Mouse (Mus musculus) gastrocnemius, postnatal 36 days (tissue): ENCODE measurements at regions not wholly inside any gene's neighbourhood (a gene's known extent, or its start where the extent isn't known, plus 50 kb on each side); places are given as distances from the start of the nearest gene placed in this dataset.

Experiments
- DNase-seq, 2 experiments: peaks; one replicate each; pipeline ENCODE4 v3.0.0; 2022
- intact Hi-C: fragments of 180-260 bp; cut with DNase I; formaldehyde crosslinking; loops from one replicate; pipeline ENCODE4 v1.15.1; 2025

- DNase-seq, result no peak
- intact Hi-C loops, result no loop called here
Measured at GRCm38 (mm10) chr1:179906115-179906514, 54.2 kb upstream of the Cdc42bpa start.

DNA sequence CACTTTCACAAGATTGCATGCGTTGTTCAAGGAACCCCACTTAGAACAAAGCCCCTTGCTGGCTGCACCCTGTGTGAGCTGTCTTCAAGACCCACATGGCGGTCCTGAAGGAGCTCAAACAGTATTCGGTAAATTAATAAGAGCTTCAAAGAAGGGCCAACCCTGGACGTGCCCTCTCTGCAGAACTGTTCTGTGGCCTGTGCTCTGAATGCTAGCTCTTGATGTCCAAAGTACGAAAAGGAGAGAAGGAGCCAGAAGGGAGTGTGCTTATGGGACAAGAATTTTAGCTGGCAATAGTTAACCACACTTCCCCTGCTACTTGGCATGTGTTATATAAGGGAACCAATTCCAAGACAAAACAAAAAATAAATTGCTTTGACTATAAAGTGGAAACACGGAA, 67.6 kb upstream of the Cdc42bpa start:
- intact Hi-C loops, result no loop called here
- DNase-seq, result no peak

- intact Hi-C loops, result no loop called here
Measured at GRCm38 (mm10) chr1:179887921-179888320, 72.4 kb upstream of the Cdc42bpa start.

DNA sequence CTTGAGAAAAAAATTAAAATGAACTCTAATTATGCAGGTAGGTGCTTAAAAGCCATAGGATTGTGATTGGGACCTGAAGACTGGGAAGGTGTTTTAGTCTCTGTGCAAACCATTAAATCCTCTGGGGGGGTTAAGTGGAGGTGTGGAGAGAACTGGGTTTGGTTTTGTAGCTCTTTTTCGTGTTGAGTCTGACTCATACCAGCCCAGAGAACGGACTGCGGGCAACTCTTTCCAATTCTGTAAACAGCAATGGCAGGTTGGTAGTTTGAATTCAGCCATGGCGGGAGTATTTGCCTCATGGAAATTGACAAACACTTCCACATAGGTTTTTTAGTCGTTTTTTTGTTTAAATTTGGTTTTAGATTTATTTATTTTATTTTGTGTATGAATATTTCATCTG, 77.7 kb upstream of the Ahctf1 start:
- intact Hi-C loops, result no loop called here
- no peak for DNase-seq

More at GRCm38 (mm10) chr1:179887921-179888320, 72.4 kb upstream of the Cdc42bpa start:
- no peak for DNase-seq

- DNase-seq, result no peak
- intact Hi-C loops, result no loop called here
Measured at GRCm38 (mm10) chr1:179877893-179878292, 74.4 kb upstream of the Ahctf1 start.

DNA sequence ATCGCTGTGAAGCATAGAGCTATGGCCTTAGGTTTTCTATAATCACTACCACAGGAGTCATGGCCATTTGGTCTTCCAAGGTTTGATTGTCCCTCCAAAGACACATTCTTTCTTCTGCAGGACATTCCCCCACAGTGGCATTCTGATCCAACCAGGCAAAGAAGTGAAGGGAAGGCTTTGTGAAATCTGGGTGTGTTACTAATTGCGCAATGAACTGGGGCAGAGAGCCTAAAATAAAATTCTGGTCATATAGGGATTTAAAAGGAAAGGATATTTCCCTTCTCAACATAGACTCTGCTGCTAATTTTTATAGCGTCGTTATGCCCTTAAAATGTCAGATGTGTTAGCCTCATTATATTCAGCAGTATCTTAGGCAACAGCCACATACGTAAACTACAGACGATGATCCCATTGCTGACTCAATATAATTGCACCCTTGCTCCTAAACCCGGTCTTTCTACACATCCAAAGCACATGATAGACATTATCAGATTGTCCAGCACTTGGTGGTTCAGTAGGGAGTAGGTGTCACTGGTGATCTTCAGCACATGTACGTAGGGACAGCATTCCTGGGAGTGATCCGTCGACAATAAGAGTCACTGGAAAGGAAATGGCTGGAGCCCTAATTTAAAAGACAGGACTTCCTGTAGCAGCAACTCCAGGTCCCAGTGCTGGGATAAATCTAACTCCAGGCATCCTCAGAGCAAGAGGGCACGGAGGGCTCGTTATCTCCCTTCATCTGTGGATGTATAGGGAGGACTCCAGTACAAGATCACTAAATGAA, 70.5 kb upstream of the Ahctf1 start:
- intact Hi-C loops, result no loop called here

GRCm38 (mm10) chr1:179871961-179872360, 68.5 kb upstream of the Ahctf1 start:
- intact Hi-C loops, result no loop called here
- no peak for DNase-seq

More for the DNA sequence above, 70.5 kb upstream of the Ahctf1 start:
- DNase-seq, result no peak

DNA sequence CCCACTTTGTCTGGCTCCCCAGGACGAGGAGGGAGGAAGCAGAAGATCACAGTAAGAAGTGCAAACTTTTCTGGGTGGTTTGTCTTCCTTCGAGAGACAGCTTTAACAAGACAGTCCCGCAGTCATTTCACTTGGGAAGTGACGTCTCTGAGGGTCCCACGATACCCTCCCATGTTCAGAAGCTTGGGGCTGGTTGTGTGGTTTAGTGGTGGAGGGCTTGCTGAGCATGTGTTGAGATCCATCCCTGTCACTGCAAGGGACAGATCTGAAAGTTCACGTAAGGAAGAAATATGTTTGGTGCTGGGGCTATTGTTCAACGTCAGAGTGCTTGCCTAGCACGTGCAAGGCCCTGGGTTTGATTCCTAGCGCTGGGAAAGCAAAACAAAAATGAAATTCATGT, 65.2 kb upstream of the Ahctf1 start:
- intact Hi-C loops, result no loop called here
- no peak for DNase-seq

- intact Hi-C loops, result no loop called here
- no peak for DNase-seq
Measured at GRCm38 (mm10) chr1:179867493-179867892, 64.0 kb upstream of the Ahctf1 start.

GRCm38 (mm10) chr1:179866056-179866772, 62.7 kb upstream of the Ahctf1 start:
- DNase-seq, result no peak
- intact Hi-C loops, result no loop called here

GRCm38 (mm10) chr1:179865561-179865960, 62.1 kb upstream of the Ahctf1 start:
- no peak for DNase-seq
- intact Hi-C loops, result no loop called here

GRCm38 (mm10) chr1:179864537-179865226, 61.2 kb upstream of the Ahctf1 start:
- no peak for DNase-seq
- intact Hi-C loops, result loop anchor here (5.0 kb wide), 1 partner anchor 368 kb away; no protein-coding TSS in a partner anchor

DNA sequence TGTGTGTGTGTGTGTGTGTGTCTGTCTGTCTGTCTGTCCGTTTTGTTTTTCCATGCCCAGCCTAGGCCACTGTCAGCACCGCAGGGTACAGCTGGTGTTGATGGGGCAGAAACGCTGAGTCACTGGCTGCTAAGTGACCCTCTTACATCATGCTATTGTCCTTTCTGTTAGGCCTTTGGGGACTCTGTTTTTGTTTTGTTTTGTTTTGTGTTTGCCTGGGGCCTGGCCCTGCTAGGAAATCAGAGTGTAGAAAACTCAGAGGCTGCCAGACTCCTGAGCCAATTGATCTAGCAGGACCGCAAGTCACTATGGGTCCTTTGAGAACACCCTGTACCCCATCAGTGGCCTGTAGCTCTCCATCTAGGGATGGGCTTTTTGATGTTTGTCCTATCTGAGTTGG, 59.9 kb upstream of the Ahctf1 start:
- DNase-seq, result no peak
- intact Hi-C loops, result loop anchor here (5.0 kb wide), 1 partner anchor 369 kb away; no protein-coding TSS in a partner anchor

DNA sequence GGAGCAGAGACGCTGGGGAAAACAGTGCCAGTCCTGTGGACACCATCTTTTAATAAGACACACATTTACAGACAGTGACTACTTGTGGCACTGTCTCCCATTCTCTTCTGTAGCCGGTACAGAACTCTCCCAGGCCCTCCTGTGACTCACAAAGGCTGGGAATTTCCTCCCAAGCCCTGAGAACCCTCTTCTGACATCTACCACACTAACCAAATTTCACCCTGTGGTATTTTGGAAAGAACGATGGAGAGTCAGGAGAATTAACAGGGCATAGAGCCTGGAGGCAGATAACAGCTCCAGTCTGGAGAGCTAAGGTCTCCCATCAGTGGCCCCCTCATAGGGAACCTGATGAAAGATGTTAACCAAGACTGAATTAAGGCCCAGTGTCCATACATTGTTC, 59.5 kb upstream of the Ahctf1 start:
- DNase-seq, result no peak
- intact Hi-C loops, result loop anchor here (5.0 kb wide), 1 partner anchor 369 kb away; no protein-coding TSS in a partner anchor

GRCm38 (mm10) chr1:179861776-179862175, 58.3 kb upstream of the Ahctf1 start:
- DNase-seq, result no peak
- intact Hi-C loops, result loop anchor here (5.0 kb wide), 1 partner anchor 371 kb away; no protein-coding TSS in a partner anchor

- intact Hi-C loops, result loop anchor here (5.0 to 10.0 kb wide), 4 partner anchors 258 to 545 kb away; no protein-coding TSS in a partner anchor
- no peak for DNase-seq
Measured at GRCm38 (mm10) chr1:179859552-179859902, 56.0 kb upstream of the Ahctf1 start.

DNA sequence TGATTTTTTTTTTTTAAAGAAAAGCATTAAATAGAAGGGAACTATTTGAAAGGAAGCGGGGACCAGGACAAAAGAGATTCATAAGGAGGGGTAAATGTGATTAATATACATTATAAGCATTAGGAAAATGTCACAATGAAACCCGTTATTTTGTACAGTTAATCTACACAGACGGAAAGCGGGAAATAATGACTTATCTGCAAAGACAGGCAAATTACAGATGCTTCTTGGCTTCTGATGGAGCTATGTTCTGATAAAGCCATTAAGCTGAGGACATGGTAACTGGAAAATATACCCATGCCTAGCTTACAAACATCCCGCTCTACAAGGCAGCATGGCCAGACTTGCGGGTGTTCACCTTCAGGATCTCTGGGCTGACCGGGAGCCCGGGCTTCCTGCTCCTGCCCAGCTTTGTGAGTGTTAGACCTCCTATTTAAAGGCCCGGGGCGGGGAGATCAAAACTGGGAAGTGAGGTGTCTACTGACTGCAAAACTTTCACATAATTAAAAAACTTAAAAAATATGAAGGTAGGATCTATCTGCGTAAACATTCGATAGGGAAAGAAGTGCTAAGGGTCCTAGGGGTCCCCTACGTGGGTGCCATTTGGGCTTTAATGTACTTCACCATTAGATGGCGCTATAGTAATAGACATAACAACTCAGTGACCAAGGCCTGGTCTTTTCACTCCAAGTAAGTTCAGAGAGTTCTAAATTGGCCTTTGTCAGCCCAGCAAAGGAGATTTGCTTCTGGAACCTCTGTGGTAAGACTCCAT, 55.5 kb upstream of the Ahctf1 start:
- DNase-seq, result no peak
- intact Hi-C loops, result loop anchor here (5.0 to 10.0 kb wide), 4 partner anchors 258 to 546 kb away; no protein-coding TSS in a partner anchor

GRCm38 (mm10) chr1:179854288-179854965, 50.9 kb upstream of the Ahctf1 start:
- DNase-seq, result no peak
- intact Hi-C loops, result loop anchor here (10.0 kb wide), 1 partner anchor 550 kb away; no protein-coding TSS in a partner anchor
